Mouse (Mus musculus) cortical plate, adult 2 months (tissue): ENCODE data around the gene Tectb. TPM values are rescaled to one million over a fixed set of nuclear protein-coding genes. Genes with fewer than 3 reads are reported as not detected.
"Not testable (repeated sequence)": the region's sequence is repeated elsewhere in the genome, so short reads cannot be mapped to it uniquely, and the experiment has no call there.

Experiments used
- H3K27ac ChIP-seq: fragments of 200-500 bp; 2 replicates; pipeline ENCODE4 v1.5.1; 2012; ENCODE audit warnings: low read length, control low read depth, inconsistent platforms; ENCODE audit not compliant: insufficient read depth
- H3K4me1 ChIP-seq: fragments of 200-500 bp; 2 replicates; pipeline ENCODE4 v1.6.1; 2011; ENCODE audit warnings: low read length; ENCODE audit not compliant: control insufficient read depth, insufficient read depth
- H3K4me3 ChIP-seq: fragments of 200-500 bp; 2 replicates; pipeline ENCODE4 v1.5.1; 2011; ENCODE audit warnings: mild to moderate bottlenecking, low read length, control low read depth; ENCODE audit not compliant: insufficient read depth
- CTCF ChIP-seq: fragments of 200-500 bp; IDR thresholded peaks from 2 replicates; pipeline ENCODE4 v1.5.1; 2011; ENCODE audit warnings: mild to moderate bottlenecking, control low read depth, low read length; ENCODE audit not compliant: insufficient read depth; ENCODE audit errors: extremely low read depth
- POLR2A ChIP-seq: fragments of 200-500 bp; IDR thresholded peaks from 2 replicates; pipeline ENCODE4 v1.6.1; 2011; ENCODE audit warnings: mild to moderate bottlenecking, low read length, control low read depth; ENCODE audit not compliant: insufficient read depth; ENCODE audit errors: extremely low read depth
- polyA plus RNA-seq: library from polyadenylated mRNA; depleted of rRNA; stranded (reverse); fragments of >200 nt; gene quantifications from 2 replicates; pipeline ENCODE4 v1.2.3, GENCODE M21; 2012

The Tectb gene
- polyA plus RNA-seq, 1 experiment = not detected

GRCm38 (mm10) chr19:55145136-55145535 is 35.4 kb upstream of the Tectb start:
- Histone ChIP-seq H3K27ac (no peak overlapping the region), H3K4me3 (no peak overlapping the region), H3K4me1 (peaks cover 2% of the 10 kb centered on the region; the same call in 1 of the 2 replicates)
- TF ChIP-seq CTCF (no peak), POLR2A (no peak)

- Histone ChIP-seq H3K4me1 (peaks cover 2% of the 10 kb centered on the region; the same call in 1 of the 2 replicates), H3K27ac (no peak overlapping the region), H3K4me3 (no peak overlapping the region)
- no peak for TF ChIP-seq CTCF
- TF ChIP-seq POLR2A = no peak
Observed at GRCm38 (mm10) chr19:55147568-55147967, 33.0 kb upstream of the Tectb start.

- TF ChIP-seq CTCF (no peak), POLR2A (no peak)
- no peak overlapping the region for H3K4me3 ChIP-seq
- no peak overlapping the region for H3K27ac ChIP-seq
Observed at GRCm38 (mm10) chr19:55148109-55148508, 32.4 kb upstream of the Tectb start.

GRCm38 (mm10) chr19:55149646-55150045 is 30.9 kb upstream of the Tectb start:
- no peaks in the 10 kb centered on the region for H3K4me1 ChIP-seq
- TF ChIP-seq POLR2A = no peak
- no peak for TF ChIP-seq CTCF
- no peak overlapping the region for H3K4me3 ChIP-seq
- no peak overlapping the region for H3K27ac ChIP-seq

More at GRCm38 (mm10) chr19:55148109-55148508, 32.4 kb upstream of the Tectb start:
- peaks cover 2% of the 10 kb centered on the region; the same call in 1 of the 2 replicates for H3K4me1 ChIP-seq

- not testable (repeated sequence) for H3K4me1 ChIP-seq, H3K27ac ChIP-seq, H3K4me3 ChIP-seq
Observed at GRCm38 (mm10) chr19:55152274-55152673, 28.3 kb upstream of the Tectb start.

- TF ChIP-seq CTCF = no peak
- TF ChIP-seq POLR2A = no peak
- Histone ChIP-seq H3K27ac (no peak overlapping the region), H3K4me3 (no peak overlapping the region), H3K4me1 (no peaks in the 10 kb centered on the region)
Observed at GRCm38 (mm10) chr19:55152983-55153382, 27.6 kb upstream of the Tectb start.

- no peak overlapping the region for H3K4me3 ChIP-seq
- TF ChIP-seq CTCF (no peak), POLR2A (no peak)
- no peak overlapping the region for H3K27ac ChIP-seq
- H3K4me1 ChIP-seq = no peaks in the 10 kb centered on the region
Observed at GRCm38 (mm10) chr19:55157029-55157428, 23.5 kb upstream of the Tectb start.

- Histone ChIP-seq H3K27ac (no peak overlapping the region), H3K4me1 (no peaks in the 10 kb centered on the region), H3K4me3 (no peak overlapping the region)
- TF ChIP-seq POLR2A (no peak), CTCF (no peak)
Observed at GRCm38 (mm10) chr19:55158606-55159005, 21.9 kb upstream of the Tectb start.

- Histone ChIP-seq H3K4me3 (no peak overlapping the region), H3K4me1 (no peaks in the 10 kb centered on the region), H3K27ac (no peak overlapping the region)
- TF ChIP-seq CTCF = no peak
- no peak for TF ChIP-seq POLR2A
Observed at GRCm38 (mm10) chr19:55159826-55160225, 20.7 kb upstream of the Tectb start.

- Histone ChIP-seq H3K27ac (no peak overlapping the region), H3K4me1 (no peaks in the 10 kb centered on the region), H3K4me3 (no peak overlapping the region)
- TF ChIP-seq CTCF (no peak), POLR2A (no peak)
Observed at GRCm38 (mm10) chr19:55162271-55162670, 18.3 kb upstream of the Tectb start.

- no peak overlapping the region for H3K4me3 ChIP-seq
- H3K27ac ChIP-seq = no peak overlapping the region
- no peak for TF ChIP-seq CTCF
- TF ChIP-seq POLR2A = no peak
- H3K4me1 ChIP-seq = no peaks in the 10 kb centered on the region
Observed at GRCm38 (mm10) chr19:55164162-55164561, 16.4 kb upstream of the Tectb start.
